Mouse (Mus musculus) CD4-positive helper T cell, adult 2 months (primary cell): ENCODE measurements around the gene Tarm1.

Source experiments
- DNase-seq: peaks from one replicate; pipeline ENCODE4 v3.0.0-alpha.2; 2012; ENCODE audit warnings: low read depth, missing footprints, low spot score

The Tarm1 gene

DNA sequence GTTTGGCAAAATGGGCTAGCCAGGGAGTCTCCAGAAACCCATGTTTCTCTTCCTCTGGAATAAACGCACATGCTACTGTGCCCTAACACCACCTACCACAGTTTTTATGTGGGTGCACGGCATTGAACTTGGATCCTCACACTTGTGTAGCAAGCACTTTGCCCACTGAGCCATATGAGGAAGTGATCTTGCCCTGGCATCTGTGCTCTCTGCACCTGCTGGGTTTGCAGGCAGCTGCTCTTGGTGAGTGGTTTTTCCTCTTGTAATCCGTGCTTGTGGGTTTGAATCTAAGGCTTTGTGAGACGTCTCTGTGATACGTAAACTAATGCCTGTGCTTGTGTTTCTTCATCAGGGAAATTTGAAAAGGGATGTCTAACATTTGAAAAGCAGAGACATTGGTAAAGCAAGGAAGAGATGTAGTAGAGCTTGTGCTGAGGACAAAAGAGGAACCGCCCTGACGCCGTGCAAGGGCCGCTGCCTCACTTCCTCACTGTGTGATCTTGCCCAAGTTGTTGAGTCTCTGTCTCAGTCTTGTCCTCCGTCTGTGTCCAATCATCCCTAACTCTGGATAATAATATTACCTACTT is 59.9 kb downstream of the Tarm1 start:
- DNase-seq: no peak

GRCm38 (mm10) chr7:3440526-3440925 is 61.9 kb downstream of the Tarm1 start:
- no peak for DNase-seq

DNA sequence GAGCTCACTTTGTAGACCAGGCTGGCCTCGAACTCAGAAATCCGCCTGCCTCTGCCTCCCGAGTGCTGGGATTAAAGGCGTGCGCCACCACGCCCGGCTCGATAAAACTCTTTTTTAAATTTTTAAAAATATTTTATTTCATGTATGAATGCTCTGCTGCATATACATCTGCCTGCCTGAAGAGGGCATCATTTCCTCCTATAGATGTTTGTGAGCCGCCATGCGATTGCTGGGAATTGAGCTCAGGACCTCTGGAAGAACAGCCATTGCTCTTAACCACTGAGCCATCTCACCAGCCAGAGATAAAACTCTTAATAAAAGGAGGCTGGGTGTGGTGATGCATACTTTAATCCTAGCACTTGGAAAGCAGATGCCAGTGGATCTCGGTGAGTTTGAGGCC is 62.4 kb downstream of the Tarm1 start:
- no peak for DNase-seq

DNA sequence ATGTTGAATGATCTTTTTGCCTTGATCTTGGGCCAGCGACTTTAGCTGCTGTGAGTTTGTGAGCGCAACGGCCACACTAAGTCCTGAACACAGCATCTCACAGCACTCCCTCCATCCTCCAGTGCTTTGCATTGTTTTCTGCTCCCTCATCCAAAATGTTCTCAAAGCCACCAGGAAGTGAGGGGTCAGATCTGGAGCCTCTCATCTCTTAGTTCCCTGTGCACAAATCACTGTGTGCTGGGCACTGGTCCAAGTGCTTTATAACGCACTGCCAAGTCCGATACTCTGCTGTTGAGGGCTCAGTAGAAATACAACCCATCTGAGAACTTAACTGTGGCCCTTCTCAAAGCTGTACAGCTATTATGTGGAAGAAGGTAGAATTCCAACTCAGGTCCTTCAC is 64.5 kb downstream of the Tarm1 start:
- DNase-seq: no peak
